Mouse (Mus musculus) neural tube, embryonic 10.5 days (tissue): Measurements from ENCODE around the gene Ccdc9b.
A peak's percentile ranks its signal among the peaks of the same experiment; 100 is the strongest.

Source experiments
- DNase-seq: peaks from one replicate; pipeline ENCODE4 v3.0.0-alpha.2; 2017; ENCODE audit warnings: low spot score; ENCODE audit errors: extremely low spot score

Gene Ccdc9b

DNA sequence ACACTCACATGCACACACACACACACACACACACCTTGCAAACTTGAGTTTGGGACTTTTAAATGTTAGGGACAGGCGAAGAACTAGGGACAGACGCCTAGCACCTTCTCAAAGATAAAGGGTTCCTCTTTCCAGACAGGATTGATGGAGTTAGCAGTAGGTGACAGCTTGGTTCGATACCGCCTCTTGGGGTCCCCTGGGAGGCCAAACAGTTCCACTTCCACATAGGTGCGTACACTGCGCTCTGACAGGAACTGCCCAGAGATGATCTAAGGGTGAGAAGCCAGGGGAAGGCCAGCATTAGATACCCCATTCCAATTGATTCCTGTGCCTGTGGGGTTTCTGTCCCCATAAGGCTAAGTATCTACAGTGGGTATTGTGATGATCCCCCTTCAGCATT is 48.8 kb downstream of the Ccdc9b start:
- no peak for DNase-seq

DNA sequence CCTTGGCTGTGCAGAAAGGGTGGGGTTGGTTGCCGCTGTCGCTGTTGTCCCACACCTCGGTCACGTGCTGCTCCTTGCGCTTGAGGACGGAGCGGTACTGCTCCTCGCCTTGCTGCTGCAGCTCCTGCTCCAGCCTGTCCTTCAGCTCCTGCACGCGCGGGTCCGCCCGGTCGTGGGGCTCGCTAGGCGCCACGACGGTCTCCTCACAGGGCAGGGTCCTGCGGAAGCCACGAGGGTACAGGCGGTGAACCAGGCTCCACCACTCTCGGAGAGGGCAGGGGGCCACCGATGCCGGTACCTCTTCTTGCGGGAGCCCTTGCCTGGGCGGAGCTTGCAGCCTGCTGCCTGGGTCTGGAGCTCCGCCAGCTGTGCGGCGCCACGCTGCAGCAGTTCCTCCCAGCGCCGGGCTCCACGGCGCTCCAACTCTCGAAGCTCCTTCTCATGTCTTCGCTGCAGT is 51.4 kb downstream of the Ccdc9b start:
- peak; percentile 70 for DNase-seq

DNA sequence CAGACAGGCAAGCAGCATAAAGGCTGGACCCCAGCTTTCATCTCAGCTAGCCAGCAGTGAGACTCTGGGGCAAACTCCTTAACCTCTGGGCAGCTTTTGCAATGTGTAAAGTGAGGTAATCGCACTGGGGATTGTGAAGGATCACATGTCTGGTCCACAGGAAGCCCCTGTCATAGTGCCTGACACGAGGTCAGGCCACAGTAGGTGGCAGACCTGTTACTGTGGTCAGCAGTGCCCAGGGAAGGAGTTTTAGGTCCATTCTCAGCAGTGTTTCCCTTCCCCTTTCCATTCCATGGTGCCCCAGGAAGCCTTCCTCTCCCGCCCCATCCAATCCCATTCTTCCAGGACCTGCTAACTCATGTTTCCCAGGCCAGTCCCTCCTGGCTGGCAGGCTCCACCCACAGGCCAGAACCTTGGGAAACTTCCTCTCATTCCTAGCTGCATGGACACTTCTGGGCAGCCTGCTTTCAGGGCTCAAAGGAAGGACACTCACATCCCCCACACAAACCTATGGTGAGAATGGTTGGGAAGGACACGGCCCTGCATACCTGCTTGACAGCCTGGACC is 52.7 kb downstream of the Ccdc9b start:
- DNase-seq = no peak

DNA sequence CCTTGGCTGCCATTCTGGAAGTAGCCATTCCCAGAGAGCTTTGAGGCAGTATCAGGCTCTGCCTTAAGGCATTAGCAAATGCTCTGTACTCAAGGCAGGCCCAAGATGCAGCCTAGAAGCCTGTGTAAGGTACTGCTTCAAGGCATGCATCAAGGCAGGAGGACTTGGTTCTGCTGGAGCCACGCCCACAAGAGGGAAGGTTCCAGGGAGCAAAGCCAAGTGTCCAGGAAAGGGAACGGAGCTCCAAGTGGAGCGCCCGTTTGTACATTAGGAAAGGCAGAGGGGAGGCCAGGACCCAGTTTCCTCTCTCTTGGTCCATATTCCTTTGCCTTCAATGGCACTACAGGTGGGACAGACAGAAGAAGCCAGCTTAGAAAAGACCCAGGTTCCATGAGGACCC is 54.0 kb downstream of the Ccdc9b start:
- no peak for DNase-seq

DNA sequence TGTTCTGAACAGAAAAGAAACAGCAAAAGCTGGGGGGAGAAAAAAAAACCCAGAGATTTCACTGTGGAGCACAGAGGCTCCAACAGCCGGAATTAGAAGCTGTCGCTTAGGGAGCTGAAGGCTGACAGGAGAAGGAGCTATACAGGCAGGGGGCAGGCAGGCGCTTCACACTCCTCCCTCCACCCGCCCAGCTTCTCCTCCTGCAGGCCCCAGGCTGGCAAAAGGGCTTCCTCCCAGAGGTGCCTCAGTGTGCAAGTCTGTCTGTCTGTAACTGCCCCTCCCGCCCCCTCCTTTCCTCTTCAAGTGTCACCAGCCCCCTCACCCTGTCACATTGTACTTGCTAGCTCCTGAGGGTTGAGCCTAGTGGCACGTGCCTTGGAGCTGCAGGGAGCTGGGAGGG is 56.0 kb downstream of the Ccdc9b start:
- no peak for DNase-seq
